Mouse (Mus musculus): Measurements from ENCODE around the gene Zfp384.

Zfp384 gene

DNA sequence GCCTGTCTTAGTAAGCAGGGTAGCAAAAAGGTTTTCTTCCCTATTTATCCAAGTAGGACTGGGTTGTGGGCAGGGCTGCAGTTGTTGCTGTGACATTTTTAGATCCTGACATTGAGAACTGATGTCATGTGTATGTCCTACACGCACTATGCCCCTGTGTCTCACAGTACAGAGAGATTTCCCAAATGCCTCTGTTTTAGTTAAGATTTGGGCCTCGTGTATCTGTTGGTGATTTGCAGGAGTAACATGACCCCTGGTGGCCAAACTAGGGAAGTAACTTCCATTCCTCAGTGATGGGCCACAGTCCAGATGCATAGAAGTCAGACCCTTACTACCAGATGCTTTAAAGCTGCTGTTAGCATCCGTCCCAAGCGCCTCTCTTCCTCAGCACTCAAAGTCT, 75.5 kb downstream of the Zfp384 start:
- ChIA-PET POLR2A (interaction anchor here (0.5 to 1.3 kb wide), 8 partner anchors 9 to 155 kb away, joined by 3 to 5 read pairs (median 3); no protein-coding TSS in a partner anchor), CTCF (interaction anchor here (0.5 to 1.4 kb wide), 13 partner anchors 9 to 392 kb away, joined by 3 to 8 read pairs (median 4); partner anchors contain the start of gene Mlf2 (in 1 of the 4))

All from embryonic stem cell, embryonic (primary cell).